Mouse (Mus musculus) granulocyte monocyte progenitor cell, adult 5-6 weeks (primary cell): ENCODE results near the gene Slc4a4. TPM values are rescaled to one million over a fixed set of nuclear protein-coding genes. Genes with fewer than 3 reads are reported as not detected.
"Not testable (repeated sequence)": the region's sequence is repeated elsewhere in the genome, so short reads cannot be mapped to it uniquely, and the experiment has no call there.

Experiments used
- ATAC-seq: replicated peaks from 2 replicates; pipeline ENCODE4 v1.8.0; 2016; ENCODE audit warnings: mild to moderate bottlenecking, moderate TSS enrichment, inconsistent platforms; ENCODE audit not compliant: poor library complexity, severe bottlenecking
- total RNA-seq, 2 experiments: library from RNA; stranded (forward) in 1 of 2; stranded (reverse) in 1 of 2; fragments of 200-712, 200-1000 nt in 1 of 2; fragments of >200 nt in 1 of 2; fragmentation: Nextera tagmentation in 1 of 2; gene quantifications; 2 replicates each; pipeline ENCODE4 v1.2.3; 2014 to 2017

The Slc4a4 gene
- total RNA-seq, 2 experiments from 2014 or later: not detected

DNA sequence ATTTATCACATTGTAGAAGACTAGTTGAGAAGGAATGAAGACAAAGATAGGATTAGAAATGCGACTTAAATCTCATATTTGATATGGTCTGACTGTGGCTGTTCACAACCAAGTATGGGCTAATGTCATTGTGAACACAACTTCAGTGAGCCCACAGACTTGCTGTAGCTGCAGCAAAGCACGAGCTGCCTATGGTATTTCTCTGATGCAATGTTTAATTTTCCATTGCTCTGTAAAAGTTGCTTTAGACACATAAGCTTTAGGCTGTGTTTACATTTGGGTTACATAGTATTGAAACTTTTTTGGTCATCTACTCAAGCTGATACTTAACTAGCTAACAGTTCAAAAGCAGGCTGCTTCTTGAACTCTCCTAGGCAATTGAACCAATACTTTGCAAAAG, 104.7 kb downstream of the Slc4a4 start:
- not testable (repeated sequence) for ATAC-seq

DNA sequence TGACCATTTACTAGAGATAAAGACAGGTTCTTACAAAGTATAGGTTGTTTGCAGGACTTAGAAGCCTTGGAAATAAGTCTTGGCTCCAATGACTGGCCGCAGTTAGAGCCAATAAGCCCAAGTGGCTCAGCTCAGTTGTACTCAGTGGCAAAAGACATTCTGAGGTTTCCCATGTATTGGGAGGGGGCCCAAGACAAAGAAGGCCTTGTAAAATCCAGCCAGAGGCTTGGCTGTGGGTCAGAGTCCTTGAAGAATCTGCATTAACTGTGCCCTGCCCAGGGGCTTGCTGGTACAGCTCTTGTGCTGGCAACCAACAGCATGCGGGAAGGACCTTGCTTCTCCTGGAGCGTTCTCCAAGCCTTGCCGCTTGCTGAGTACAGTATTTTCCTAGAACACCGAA, 107.9 kb downstream of the Slc4a4 start:
- no peak for ATAC-seq

DNA sequence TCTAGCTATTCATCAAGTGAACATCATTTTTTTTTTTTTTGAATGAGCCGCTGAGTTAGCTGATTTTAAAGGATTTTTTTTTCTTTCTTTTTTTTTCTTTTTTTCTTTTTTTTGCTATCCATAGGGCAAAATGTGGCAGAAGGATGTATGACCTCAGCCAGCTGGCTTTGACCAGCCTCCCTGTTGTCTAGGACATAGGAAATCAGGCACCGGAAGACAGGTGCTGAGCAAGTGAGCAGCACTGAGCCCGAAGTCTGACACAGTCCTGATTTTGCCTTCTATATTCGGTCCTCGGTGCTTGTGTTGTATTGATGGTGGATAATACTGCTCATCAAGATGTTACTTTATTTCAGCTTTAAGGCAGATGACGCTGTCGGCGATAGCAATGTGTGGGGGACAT, 109.6 kb downstream of the Slc4a4 start:
- no peak for ATAC-seq

DNA sequence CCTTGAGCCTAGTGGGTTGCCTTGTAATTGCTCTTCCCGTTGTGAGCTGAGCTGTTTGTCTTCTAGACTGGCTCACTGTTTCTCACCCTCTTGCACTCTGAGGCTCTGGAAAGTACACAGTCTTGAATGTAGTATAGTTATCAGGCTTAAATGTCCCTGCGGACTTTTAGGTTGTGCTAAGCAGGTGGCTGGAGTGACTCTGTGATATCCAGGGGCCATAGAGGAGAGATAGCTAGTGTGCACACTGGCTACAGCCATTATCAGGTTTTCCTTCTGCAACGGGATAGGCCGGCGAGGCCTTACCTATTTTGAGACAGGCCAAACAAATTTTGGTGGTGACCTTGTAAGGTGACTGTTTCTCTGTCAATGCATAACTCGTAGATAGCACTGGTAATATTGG, 110.7 kb downstream of the Slc4a4 start:
- ATAC-seq: no peak

DNA sequence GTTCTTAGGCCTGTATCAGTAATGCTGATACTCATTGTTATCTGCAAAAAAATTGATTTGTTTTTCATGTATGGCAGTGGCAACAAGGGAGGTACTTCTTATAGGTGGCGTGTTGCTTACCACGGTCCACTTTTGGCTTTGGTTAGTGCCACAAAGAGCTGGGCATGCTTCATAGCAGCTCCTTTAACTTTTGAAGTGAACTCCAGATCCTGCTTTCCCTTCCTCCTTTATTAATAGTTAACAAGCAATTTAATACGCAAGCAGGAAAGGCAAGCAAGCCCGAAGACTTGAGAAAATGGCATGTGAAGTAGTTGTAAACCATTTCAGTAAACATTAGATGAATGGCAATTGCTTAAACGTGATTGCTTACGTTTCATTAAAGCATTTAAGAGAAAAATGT, 113.2 kb downstream of the Slc4a4 start:
- no peak for ATAC-seq

DNA sequence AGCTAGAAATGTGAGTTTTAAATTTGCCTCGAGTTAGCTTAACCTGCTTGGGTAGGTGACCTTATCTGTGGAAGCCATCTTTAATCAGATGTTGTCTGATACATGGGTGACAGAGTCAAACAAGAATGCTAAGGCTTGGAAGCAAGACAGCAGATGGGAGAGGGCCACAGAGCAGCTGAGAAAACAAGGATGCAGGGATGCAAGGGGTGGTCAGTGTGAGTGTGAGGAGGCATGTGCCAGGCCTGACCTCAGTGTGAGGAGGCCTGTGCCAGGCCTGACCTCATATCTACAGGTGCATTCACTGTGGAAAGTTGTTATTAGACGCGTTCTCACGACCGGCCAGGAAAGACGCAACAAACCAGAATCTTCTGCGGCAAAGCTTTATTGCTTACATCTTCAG, 114.0 kb downstream of the Slc4a4 start:
- ATAC-seq: no peak

DNA sequence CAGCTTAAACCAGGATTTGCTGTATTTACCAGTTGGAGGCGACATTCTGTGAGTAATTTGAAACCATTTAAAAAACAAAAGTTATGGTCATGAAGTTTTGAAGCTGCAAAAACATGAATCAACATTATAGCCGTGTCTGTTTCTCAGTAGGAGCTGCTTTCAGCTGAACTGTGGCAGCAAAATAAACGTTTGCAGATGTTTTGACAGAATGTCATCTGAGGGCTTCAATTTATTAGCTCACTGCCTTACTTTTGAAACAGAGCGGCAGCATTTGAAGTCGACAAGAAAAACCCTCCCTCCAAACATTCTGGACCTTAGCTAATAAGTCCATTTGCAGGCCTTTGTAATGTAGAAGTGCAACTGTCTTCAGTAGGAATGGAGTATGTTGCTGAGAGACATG, 123.5 kb downstream of the Slc4a4 start:
- ATAC-seq: no peak

DNA sequence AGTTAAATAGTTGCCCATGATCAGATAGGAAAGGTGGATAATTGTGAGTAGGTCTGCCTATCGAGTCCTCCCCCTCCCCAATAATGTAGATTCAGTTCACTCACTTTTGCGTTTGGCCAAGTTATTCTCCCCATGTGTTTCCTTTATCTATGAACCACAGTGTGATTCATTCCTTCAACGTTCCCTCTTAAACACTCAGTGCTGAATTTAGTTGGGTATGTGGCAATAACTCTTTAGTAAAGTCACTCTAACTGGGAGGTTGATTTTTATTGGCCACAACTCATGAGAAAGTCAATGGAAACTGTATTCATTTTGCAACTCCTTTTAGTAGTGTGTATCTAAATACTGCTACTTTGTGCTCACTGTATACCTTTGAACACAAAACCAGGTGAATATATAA, 125.8 kb downstream of the Slc4a4 start:
- ATAC-seq: no peak

DNA sequence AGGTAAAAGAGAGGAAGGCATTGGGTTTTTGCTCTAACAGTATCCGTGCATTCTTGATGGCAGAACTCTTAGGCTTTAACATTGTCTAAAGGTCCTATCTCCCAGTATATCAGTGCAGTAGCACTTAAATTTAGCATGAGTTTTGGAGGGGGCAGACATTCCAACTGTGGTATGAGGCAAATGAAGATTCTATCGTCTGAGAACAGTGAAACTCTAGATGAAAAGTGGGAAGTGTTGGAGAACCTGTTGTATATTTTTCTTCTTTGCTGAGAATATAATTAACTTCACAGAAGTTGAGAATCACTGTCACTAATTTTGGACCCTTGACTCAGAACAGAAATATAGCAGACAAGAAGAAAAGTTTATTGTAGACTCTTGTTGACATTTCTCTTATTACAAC, 128.2 kb downstream of the Slc4a4 start:
- ATAC-seq: no peak

DNA sequence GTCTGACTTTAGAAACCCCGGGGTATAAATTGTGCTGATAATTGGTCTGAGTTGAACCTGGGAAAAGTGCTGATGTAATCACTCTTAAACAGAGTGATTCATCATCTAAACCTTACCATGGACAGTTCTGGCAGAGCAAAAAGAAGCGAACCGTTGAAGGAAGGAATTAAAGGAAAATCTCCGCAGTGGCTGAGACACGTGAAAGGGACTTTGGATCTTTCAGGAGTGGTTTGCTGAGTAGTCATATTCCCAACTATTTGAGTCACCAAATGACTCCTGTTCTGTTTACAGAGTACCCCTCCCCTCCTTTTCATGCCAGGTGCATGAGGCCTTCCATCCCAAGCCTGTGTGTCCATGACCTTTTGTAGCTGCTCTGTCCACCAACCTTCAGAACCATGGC, 129.3 kb downstream of the Slc4a4 start:
- ATAC-seq: no peak

DNA sequence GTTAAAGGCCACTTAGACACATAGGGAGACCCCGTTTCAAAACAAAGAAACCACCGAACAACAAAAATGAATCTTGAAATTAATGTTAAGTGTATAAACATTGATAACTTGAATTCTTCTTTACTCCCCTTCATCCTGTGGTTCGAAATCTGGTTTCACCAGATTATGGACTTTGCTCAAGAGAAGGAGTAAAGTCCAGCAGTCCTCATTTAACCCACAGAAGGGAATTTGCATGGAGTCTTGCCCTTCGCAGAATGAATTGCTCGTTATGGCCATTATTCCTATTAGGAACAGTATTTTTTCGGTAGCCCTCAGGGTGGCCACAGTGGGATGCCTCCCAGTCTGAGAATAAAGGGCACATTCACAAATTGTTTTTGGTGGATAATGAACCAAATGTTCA, 131.9 kb downstream of the Slc4a4 start:
- no peak for ATAC-seq

DNA sequence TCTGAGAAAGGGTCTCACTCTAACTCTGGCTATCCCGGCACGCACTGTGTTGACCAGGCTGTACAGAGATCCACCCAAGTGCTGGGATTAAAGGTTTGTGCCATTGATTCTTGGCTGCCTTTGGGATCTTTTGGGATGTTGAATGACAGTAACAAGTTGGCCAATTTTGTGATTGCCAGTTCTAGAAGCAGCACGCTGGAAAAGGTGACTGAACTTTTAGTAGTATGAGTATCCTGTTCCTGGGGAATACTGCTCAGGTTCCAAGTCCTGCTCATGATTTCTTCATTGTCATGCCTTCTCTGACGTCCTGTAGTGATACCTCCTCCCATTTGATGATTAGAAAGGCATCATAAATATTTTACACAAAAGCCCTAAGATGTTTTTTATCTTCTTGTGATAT, 137.8 kb downstream of the Slc4a4 start:
- no peak for ATAC-seq

DNA sequence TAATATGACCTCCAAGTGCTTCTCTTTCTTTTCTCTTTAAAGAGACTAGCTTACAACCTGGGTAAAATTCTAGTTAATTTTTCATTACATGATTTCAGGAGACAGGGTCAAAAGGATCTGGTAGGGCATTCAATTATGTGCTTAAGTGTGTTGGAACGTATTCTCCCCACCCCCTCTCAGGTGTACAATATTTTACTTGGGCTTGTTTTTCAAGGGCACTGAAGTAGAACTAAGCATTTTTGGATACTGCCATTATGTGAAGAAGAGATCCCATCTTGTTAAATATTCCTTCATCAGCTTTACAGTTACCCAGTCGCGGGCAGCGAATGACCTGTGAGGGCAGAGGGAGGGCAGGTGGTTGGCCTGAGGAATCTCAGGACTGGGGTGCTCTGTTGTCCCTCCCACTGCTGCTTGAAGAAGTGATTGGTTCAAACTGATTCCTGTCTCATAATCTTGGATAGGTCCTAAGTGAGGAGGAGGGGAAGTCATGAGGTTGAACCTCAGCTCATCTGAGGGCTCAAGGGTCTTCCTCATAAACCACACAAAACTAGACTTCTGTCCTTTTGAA, 141.0 kb downstream of the Slc4a4 start:
- no peak for ATAC-seq

DNA sequence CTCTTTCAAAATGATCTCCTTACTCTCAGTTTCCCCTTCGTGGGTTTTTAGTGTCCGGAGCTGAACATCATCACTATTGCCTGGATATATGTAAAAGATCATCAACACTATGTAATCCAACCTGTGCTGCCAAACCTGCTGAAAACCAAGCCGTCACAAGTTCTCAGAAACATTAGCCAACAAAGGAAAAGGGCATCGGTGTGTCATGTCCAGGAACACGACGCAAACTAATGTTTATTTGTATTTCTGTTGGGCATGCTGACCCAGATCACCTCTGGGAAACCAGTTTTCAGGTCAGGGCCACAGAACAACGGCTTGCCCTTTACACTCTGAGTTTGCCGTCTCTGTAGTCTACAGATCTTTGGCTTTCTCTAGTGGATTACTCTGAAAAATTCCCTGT, 146.0 kb downstream of the Slc4a4 start:
- ATAC-seq: no peak

DNA sequence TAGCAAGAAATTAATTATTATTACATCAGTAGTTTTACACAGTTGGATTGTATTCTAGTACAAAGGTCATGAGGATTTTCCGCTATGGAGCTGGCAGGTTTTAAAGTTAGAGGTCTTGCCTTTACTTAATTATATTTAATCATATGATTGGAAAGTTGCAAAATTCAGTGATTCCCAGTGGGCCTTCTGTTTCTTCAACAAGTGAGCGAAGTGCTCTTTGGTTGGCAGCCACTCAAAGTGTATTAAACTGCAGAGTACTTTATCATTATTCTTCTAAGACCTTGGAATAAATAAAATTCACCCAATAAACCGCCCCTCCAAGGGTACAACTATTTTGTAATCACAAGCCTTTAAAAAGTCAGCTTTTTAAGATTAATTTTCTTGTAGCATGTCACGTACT, 146.6 kb downstream of the Slc4a4 start:
- ATAC-seq: no peak

DNA sequence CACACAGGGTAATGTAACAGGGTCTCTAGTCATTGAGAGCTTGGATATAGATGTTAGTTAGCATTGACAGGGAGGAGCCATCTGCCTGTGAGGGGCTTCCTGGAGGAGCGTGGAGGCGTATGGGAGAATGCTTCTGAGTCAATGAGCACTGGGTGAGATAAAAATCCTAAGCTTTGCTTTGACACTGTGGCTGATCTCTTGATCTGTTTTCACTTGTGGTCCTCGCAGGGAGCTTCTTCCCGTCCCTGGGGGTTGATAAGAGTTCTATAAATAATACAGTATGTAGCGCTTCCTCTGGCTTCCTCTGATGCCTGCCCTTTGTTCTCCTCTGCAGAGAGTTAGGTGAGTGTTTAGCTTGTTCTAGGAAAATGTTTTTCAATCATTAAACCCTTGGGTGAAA, 149.5 kb downstream of the Slc4a4 start:
- no peak for ATAC-seq

DNA sequence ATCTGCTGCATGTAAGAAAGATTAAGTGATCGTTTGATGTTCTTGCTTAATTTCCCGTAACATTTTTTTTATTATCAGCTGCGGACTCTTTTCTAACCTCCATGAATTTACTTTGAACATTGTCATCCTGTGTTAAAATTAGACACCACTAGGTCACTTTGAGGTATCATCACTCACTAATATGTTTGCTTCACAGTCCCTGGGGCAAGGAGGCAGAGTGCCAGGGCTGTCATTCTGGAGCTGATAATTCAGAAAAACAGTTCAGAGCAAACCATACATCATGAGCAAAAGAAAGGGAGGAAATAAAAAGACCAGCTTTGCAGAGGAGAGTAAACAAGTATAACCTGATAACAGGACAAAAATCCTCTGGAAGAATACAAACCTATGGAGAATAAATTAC, 154.2 kb downstream of the Slc4a4 start:
- no peak for ATAC-seq

DNA sequence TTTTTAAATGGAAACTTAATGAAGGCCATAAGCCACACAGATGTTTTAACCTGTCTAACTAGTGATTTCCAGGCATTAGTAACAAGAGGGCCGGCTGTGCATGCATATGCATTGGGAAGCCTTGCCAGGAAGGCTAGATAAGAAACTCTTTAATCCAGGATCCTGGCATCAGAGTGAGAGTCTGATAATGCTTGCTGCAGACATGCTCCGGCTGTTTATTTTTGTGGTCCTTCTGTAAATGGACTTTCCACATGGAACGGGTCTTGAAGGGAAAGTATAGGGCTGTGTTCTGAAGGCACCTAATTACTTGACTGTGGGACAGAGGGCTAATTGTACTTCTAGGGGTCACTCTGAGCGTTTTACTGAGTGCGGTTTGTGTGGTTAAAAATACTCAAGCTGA, 157.2 kb downstream of the Slc4a4 start:
- ATAC-seq: no peak

DNA sequence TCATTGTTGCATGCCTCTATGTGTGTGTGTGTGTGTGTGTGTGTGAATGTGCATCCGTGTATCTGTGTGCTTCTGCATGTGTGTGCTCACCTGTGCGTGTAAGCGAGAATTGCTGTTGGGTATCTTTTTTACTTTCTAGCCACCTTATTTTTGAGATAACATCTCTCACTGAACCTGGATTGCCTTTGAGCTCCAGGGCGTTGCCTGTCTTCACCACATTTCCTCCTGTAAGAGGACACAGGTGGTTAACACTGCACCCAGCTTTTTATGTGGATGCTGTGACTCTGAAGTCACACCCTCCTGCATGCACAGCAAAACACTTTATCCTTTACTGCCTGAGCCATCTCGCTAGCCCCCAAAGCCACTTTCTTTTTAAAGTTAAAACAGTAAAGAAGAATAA, 158.2 kb downstream of the Slc4a4 start:
- no peak for ATAC-seq

DNA sequence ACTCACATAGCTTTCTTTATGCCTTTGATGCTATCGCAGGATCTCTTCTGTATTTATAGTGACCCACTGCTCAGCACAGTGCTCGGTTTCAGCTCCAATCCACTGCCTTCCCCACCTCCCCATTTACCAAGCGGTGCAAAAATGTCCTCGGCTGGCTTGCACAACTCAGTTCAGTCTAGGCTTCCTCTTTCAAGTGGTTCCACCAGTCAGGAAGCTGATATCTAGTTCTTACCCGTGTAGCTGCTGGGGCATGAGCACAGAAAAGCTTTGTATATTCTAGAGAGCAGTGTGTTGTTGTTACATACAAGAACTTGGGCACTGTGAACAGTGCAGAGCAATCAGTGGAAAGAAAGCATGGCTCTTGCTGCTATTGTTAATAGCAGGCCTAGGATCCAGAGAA, 165.0 kb downstream of the Slc4a4 start:
- peak; percentile 82 for ATAC-seq

DNA sequence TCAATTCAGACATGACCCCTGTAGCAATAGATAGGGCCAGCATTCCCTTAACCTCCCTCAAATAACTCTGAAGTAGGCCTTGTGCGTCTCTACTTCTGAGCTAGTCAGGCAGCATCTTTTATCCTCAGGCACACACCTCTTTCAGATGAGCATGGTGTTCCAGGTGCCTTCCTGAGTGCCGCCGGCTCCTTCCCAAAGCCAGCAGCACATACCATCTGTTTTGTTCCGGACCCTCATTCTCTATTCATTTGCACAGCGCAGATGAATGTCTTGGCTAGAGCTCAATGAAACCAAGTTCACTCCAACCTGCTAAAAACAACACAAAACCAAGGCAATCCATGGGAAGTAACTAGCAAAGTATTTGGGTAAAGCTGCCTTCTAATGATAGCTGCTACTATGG, 165.6 kb downstream of the Slc4a4 start:
- ATAC-seq: no peak

DNA sequence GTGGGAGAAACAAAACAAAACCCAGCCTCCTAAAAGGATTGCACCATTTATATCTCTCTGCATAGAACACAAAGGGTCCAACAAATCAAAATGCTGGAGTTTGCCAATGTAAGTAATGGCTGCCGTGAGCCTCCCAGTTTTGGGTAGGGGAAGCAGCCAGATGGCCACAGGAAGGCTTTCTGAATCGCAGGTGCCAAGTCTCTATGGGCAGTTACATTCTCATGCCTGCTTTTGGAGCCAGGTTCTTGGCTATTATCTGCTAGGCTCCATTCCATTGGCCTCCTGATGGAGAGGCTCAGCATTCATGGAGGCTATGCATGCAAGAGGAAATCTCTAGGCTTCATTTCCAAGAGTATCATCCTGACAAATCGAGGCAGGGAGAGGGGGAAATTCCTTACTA, 169.0 kb downstream of the Slc4a4 start:
- ATAC-seq: no peak

DNA sequence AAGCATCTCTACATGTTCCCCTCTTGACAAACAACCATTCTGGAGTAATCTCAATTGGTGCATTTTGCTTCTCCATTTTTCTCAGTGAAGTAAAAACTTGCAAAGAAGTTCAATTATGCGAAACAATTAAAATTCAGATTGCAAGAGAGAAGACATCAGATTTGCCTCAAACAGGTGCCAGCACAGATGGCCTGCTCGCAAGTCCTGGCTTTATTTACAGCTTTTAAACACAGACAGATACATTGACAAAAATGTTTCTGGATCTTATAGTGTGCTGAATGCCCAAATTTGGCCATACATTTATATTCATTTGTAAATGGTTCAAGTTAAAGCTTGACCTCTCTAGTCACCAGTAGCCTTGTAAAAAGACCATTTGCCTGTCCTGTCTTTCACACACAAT, 169.8 kb downstream of the Slc4a4 start:
- ATAC-seq: no peak
